Mouse (Mus musculus) hindbrain, embryonic 13.5 days (tissue): ENCODE results near the gene Tex21. TPM values are rescaled to one million over a fixed set of nuclear protein-coding genes. Genes with fewer than 3 reads are reported as not detected.

Source experiments
- ATAC-seq: fragments of 200-750 bp; cut with Nextera tagmentation; 2 replicates; pipeline ENCODE4 v1.8.0; 2017; ENCODE audit warnings: moderate TSS enrichment; ENCODE audit not compliant: low FRiP score
- H3K27ac ChIP-seq: fragments of 300-500 bp; sonication (generic); 2 replicates; pipeline ENCODE4 v1.5.1; 2015; ENCODE audit warnings: inconsistent platforms, mild to moderate bottlenecking, moderate library complexity
- H3K27me3 ChIP-seq: fragments of 300-500 bp; sonication (generic); 2 replicates; pipeline ENCODE4 v1.6.1; 2015; ENCODE audit warnings: mild to moderate bottlenecking, inconsistent platforms
- H3K36me3 ChIP-seq: fragments of 300-500 bp; sonication (generic); 2 replicates; pipeline ENCODE4 v1.6.1; 2015; ENCODE audit warnings: mild to moderate bottlenecking, inconsistent platforms
- H3K4me1 ChIP-seq: fragments of 300-500 bp; sonication (generic); replicated peaks from 2 replicates; pipeline ENCODE4 v1.6.1; 2015; ENCODE audit warnings: inconsistent platforms
- H3K4me2 ChIP-seq: fragments of 300-500 bp; sonication (generic); 2 replicates; pipeline ENCODE4 v1.6.1; 2015; ENCODE audit warnings: inconsistent platforms, mild to moderate bottlenecking, moderate library complexity
- H3K4me3 ChIP-seq: fragments of 300-500 bp; sonication (generic); 2 replicates; pipeline ENCODE4 v1.5.1; 2015; ENCODE audit warnings: mild to moderate bottlenecking, inconsistent platforms
- H3K9ac ChIP-seq: fragments of 300-500 bp; sonication (generic); 2 replicates; pipeline ENCODE4 v1.6.1; 2015; ENCODE audit warnings: mild to moderate bottlenecking, inconsistent platforms
- H3K9me3 ChIP-seq: fragments of 300-500 bp; sonication (generic); 2 replicates; pipeline ENCODE4 v1.6.1; 2016; ENCODE audit warnings: inconsistent platforms
- WGBS: fragments of 180-500 bp; shearing (Covaris S2); methylation state at CpG from one replicate; pipeline ENCODE4 v1.1.7; 2015; 5-methylcytosine and 5-hydroxymethylcytosine counted together
- polyA plus RNA-seq: library from polyadenylated mRNA; unstranded; fragments of >200 nt; fragmentation: Nextera tagmentation; extraction: Ambion mirVana; gene quantifications from 2 replicates; pipeline ENCODE4 v1.2.1, GENCODE M21; 2015

Tex21 gene
- 0.08 TPM in 1 of 2 replicates, not detected in the other for polyA plus RNA-seq

DNA sequence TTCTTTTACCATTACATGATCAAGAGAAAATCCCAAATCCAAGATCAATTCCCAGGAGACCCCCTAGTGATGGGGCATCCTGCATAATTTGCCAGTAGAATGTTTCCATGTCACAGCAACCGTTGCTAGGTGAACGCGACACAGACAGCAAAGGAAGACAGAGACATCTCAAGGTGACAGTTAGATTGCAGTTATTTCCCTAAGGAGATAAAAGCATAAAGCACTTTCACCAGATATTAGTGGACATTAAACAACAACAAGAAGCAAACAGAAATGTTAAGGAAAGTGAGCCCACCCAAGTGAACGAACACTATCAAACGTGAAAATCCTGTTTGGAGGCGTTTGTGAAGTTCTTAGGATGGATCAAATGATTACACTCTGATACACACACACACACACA, at the start of gene Tex21:
Gene Tex21, minus strand, starts transcription at position 101 of the 400 bp plus-strand sequence.
- no peak for ATAC-seq
- H3K27ac ChIP-seq, result no peak within 1 kb of the TSS
- 79% methylated on average over 6 of the region's 6 CpGs for WGBS

DNA sequence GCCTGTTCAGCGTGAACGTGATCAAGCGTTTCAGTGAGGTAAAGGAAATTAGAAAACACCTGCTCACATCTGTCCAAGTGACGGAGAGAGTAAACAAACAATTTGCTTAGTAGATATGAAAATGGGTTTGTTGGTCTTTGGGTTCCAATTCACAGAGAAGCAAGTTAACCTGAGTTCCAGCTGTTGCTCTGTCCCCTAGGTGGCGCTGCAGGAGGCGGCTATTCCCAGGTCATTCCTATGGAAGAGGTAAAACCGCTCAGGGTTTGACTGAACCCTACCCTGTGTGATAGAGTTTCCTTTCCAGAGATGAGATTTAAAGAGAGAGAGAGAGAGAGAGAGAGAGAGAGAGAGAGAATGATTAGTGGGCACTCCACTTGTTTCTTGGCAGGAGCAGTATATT, 46.6 kb upstream of the Tex21 start:
- Histone ChIP-seq H3K4me1 (peaks cover 9% of the 10 kb centered on the region), H3K9me3 (no peaks in the 10 kb centered on the region), H3K36me3 (peaks cover 45% of the 10 kb centered on the region), H3K27me3 (no peaks in the 10 kb centered on the region), H3K4me2 (no peak overlapping the region), H3K9ac (no peak overlapping the region), H3K27ac (no peak overlapping the region), H3K4me3 (no peak overlapping the region)
- no peak for ATAC-seq
- 67% methylated on average over 7 of the region's 7 CpGs for WGBS

More for the DNA sequence above, at the start of gene Tex21:
- no peaks in the 10 kb centered on the region for H3K4me1 ChIP-seq
- H3K36me3 ChIP-seq, result no peaks in the 10 kb centered on the region
- no peaks in the 10 kb centered on the region for H3K27me3 ChIP-seq
- H3K9ac ChIP-seq, result no peak within 1 kb of the TSS
- no peaks in the 10 kb centered on the region for H3K9me3 ChIP-seq
- no peak within 1 kb of the TSS for H3K4me2 ChIP-seq
- no peak within 1 kb of the TSS for H3K4me3 ChIP-seq

DNA sequence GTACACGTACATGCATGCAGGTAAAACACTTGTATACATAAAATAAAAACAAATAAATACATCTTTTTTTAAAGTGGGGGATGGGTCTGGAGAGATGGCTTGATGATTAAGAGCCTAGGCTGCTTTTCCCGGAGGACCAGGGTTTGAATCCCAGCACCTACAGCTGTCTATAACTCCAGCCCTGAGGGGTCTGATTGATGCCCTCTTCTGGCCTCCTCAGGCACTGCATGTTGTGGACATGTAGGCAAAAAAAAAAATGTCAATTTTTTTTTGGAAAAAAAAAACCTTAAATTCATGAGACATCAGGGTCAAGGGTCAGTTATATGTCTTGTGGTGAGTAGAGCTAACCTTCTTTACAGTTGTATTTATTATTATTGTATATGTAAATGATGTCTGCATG, 43.7 kb upstream of the Tex21 start:
- Histone ChIP-seq H3K27ac (no peak overlapping the region), H3K4me1 (peaks cover 18% of the 10 kb centered on the region), H3K4me2 (no peak overlapping the region), H3K9ac (no peak overlapping the region), H3K4me3 (no peak overlapping the region), H3K36me3 (peaks cover 31% of the 10 kb centered on the region), H3K27me3 (no peaks in the 10 kb centered on the region), H3K9me3 (no peaks in the 10 kb centered on the region)
- ATAC-seq, result no peak
- WGBS, result 91% methylated on average over 2 of the region's 2 CpGs

DNA sequence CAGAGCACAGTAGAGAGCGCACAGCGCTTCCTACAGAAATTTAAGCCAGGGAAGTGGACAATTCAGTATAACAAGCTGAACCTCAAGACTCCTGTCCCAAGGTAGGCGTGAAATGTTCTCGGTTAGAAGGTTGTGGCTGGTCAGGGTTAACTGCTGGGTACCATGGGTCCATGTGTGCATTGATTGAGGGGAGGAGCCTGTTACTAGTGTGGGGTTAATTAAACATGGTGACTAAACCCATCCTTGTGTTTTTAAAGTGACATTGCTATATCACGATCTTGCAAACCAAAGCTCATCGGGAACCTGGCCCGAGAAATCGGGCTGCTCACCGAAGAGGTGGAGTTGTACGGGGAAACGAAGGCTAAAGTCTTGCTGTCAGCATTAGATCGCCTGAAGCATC, 42.9 kb upstream of the Tex21 start:
- no peak overlapping the region for H3K9ac ChIP-seq
- WGBS, result 91% methylated on average over 12 of the region's 12 CpGs
- H3K36me3 ChIP-seq, result peaks cover 28% of the 10 kb centered on the region
- ATAC-seq, result no peak
- peaks cover 19% of the 10 kb centered on the region for H3K4me1 ChIP-seq
- no peaks in the 10 kb centered on the region for H3K27me3 ChIP-seq
- no peak overlapping the region for H3K4me3 ChIP-seq
- H3K27ac ChIP-seq, result 0 out of 2 replicates have a peak overlapping the region, but pooled peaks have one; percentile 52
- no peaks in the 10 kb centered on the region for H3K9me3 ChIP-seq
- H3K4me2 ChIP-seq, result no peak overlapping the region

DNA sequence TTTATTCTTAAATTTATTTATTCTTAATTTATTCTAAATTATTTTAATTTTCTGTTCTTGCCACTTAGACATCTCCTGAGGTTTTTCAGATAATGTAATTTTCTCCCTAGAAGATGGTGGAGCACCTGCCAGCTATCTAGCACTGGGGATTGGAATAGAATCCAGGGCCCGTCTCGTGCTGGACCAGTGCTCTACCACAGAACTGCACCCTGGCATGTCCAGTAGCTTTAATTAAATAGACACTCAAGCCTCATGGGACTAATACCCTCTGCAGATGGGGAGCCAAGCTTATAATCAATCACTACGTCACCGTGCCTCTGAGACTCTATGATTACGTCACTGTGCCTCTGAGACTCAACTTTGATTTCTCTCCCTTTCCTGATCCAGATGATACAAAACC, 41.9 kb upstream of the Tex21 start:
- peaks cover 19% of the 10 kb centered on the region for H3K4me1 ChIP-seq
- peak; percentile 33; the same call in 1 of the 2 replicates for ATAC-seq
- H3K27me3 ChIP-seq, result no peaks in the 10 kb centered on the region
- H3K9me3 ChIP-seq, result no peaks in the 10 kb centered on the region
- H3K27ac ChIP-seq, result peak overlapping the region; percentile 52; the same call in 1 of the 2 replicates
- no peak overlapping the region for H3K9ac ChIP-seq
- H3K4me2 ChIP-seq, result no peak overlapping the region
- WGBS, result 32% methylated on average over 5 of the region's 5 CpGs
- peaks cover 28% of the 10 kb centered on the region for H3K36me3 ChIP-seq
- H3K4me3 ChIP-seq, result no peak overlapping the region

DNA sequence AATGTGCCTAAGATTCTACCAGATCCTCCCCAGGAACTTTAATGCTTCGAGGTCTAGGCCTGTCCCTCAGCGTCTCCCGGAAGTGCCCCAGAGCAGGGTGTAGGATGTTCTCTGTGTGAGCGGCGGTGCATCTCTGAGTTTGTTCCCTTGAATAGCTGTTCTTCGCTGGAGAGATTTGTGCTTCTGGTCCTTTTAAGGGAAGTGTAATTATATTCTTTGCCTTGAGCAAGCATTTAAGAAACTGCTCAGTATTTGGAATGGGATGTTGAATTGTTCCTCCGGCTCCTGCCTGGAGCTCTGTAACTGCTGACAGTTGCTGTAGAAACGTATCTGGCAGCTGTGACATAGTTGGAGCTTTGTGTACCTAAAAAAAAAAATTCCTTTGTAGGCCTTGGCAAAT, 41.4 kb upstream of the Tex21 start:
- no peak overlapping the region for H3K9ac ChIP-seq
- H3K9me3 ChIP-seq, result no peaks in the 10 kb centered on the region
- WGBS, result 30% methylated on average over 8 of the region's 8 CpGs
- peak overlapping the region; percentile 69 for H3K27ac ChIP-seq
- H3K27me3 ChIP-seq, result no peaks in the 10 kb centered on the region
- H3K4me3 ChIP-seq, result no peak overlapping the region
- H3K4me1 ChIP-seq, result peaks cover 19% of the 10 kb centered on the region
- ATAC-seq, result 0 out of 2 replicates have a peak, but pooled peaks have one; percentile 43
- H3K36me3 ChIP-seq, result peaks cover 33% of the 10 kb centered on the region
- no peak overlapping the region for H3K4me2 ChIP-seq

DNA sequence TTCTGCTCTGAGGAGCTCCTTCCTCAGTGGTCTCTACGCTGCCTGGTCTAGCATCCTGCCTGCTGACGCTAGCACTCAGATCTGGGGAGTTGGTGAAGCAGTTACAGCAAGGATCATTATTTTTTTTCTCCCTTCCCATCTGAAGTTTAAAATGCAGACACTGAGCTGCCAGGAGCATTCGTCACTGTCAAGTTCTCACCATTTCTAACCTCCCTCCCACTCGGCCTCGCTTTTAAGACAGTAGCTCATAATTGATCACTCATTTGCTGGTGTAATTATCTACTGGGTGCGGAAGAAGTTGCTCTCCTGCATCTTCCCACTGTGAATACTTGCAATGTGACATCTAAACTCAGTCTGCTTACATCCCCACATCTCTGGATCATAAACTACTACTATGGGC, 38.9 kb upstream of the Tex21 start:
- Histone ChIP-seq H3K4me1 (peaks cover 28% of the 10 kb centered on the region), H3K9ac (no peak overlapping the region), H3K4me3 (no peak overlapping the region), H3K27me3 (no peaks in the 10 kb centered on the region), H3K9me3 (no peaks in the 10 kb centered on the region), H3K27ac (no peak overlapping the region), H3K4me2 (no peak overlapping the region), H3K36me3 (peaks cover 15% of the 10 kb centered on the region)
- no peak for ATAC-seq
- WGBS, result 67% methylated on average over 6 of the region's 6 CpGs

DNA sequence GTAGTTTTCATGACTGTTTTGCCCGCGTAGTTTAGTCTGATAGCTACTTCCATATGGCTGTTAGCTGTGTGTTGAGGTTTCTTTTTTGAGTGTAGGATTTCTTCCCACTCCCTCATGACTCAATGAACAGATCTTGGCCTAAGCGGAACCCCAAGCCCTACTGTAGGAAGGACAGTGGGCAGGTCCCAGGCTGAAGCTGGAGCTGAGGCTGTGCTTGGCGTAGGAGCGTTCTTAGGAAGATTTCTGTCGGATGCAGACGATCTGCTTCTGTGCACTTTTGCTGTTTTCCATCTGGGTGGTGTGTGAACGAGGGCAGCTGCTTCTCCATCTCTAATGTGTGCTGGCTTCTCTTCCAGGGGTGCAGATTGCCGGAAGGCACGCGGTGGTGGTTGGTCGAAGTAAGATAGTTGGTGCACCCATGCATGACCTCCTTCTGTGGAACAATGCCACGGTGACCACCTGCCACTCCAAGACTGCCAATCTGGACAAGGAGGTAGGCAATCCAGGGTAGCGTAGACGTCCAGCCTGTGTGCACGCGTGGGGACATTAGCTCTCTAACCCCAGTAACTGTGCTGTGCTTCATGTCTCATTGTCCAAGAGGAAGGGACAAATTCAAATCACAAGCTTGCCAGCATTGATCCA, 36.1 kb upstream of the Tex21 start:
- Histone ChIP-seq H3K4me3 (no peak overlapping the region), H3K4me1 (peaks cover 14% of the 10 kb centered on the region), H3K36me3 (peaks cover 13% of the 10 kb centered on the region), H3K27me3 (no peaks in the 10 kb centered on the region), H3K9ac (no peak overlapping the region), H3K27ac (0 out of 2 replicates have a peak overlapping the region, but pooled peaks have one; percentile 25), H3K9me3 (no peaks in the 10 kb centered on the region), H3K4me2 (no peak overlapping the region)
- peak; percentile 39; the same call in 1 of the 2 replicates for ATAC-seq
- WGBS, result 78% methylated on average over 17 of the region's 17 CpGs

DNA sequence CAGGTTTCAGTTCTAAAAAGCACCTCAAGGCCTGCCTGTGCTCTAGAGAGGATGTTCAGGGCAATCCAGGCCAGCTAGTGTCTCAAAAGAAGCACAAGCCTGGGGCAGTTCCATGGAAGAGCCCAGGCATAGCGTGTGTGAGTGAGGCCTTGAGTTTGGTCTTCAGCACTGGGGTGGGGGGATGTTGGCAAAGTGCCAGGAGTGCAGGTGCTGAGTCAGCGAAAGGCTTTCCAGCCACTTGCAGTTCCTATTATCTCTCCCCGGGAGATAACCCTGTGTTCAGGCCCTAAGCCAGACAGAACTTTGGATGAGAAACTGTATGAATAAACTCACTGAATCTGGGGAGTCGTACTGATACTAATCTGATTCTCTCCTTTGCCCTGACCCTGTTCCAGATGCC, 35.6 kb upstream of the Tex21 start:
- WGBS, result 49% methylated on average over 4 of the region's 4 CpGs
- Histone ChIP-seq H3K4me2 (no peak overlapping the region), H3K36me3 (peaks cover 13% of the 10 kb centered on the region), H3K9ac (no peak overlapping the region), H3K27ac (no peak overlapping the region), H3K9me3 (no peaks in the 10 kb centered on the region), H3K4me3 (no peak overlapping the region), H3K27me3 (no peaks in the 10 kb centered on the region), H3K4me1 (peaks cover 11% of the 10 kb centered on the region; the same call in 1 of the 2 replicates)
- no peak for ATAC-seq

DNA sequence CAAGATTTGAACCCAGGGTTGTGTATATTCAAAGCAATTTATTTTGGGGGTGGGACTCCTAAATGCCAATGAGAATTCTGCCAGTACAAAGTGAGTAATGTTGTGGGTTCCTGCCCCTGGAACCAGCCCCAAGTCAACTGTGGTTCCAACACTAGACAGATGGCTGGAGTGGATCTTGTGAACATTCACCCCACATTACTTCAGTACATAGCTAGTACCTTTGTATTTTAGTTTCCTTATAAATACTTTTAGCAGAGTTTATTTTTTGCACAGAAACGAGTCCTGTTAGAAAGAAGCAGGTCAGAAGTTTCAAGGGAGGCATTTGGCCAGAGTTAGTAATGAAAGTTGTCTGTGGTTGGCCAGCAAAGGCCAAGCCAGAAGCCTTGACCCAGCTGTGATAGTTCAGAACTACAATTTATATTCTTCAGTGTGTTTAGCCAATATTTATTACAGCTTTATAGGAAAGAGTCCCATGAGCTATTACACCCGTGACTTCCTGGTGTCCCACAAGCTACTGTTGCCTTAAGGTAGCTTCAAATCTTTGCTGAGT, 34.6 kb upstream of the Tex21 start:
- Histone ChIP-seq H3K9ac (no peak overlapping the region), H3K27ac (no peak overlapping the region), H3K9me3 (no peaks in the 10 kb centered on the region), H3K4me1 (peaks cover 11% of the 10 kb centered on the region; the same call in 1 of the 2 replicates), H3K36me3 (peaks cover 13% of the 10 kb centered on the region), H3K27me3 (no peaks in the 10 kb centered on the region), H3K4me2 (no peak overlapping the region), H3K4me3 (no peak overlapping the region)
- no peak for ATAC-seq
- 84% methylated on average over 2 of the region's 2 CpGs for WGBS

DNA sequence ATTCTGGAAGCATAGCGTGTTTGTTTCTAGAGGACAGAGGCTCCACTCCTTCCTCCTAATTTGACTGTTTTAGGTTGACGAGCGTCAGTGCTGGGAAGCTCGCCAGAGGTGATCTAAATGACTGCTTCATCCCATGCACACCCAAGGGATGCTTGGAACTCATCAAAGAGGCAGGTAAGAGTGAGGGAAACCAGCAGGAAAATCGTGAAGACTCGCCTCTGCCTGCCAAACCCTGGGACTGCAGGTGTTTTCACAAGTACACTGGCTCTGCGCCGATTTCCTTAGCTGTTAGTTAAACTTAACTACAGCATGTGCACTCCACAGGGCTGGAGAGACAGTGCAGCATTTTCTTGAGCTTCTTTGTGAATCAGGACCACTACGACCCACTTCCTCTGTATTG, 34.0 kb upstream of the Tex21 start:
- H3K27me3 ChIP-seq, result no peaks in the 10 kb centered on the region
- no peak overlapping the region for H3K9ac ChIP-seq
- no peak overlapping the region for H3K4me3 ChIP-seq
- H3K27ac ChIP-seq, result no peak overlapping the region
- peaks cover 13% of the 10 kb centered on the region for H3K36me3 ChIP-seq
- ATAC-seq, result no peak
- H3K4me2 ChIP-seq, result no peak overlapping the region
- WGBS, result 90% methylated on average over 9 of the region's 9 CpGs
- peaks cover 11% of the 10 kb centered on the region; the same call in 1 of the 2 replicates for H3K4me1 ChIP-seq
- no peaks in the 10 kb centered on the region for H3K9me3 ChIP-seq

DNA sequence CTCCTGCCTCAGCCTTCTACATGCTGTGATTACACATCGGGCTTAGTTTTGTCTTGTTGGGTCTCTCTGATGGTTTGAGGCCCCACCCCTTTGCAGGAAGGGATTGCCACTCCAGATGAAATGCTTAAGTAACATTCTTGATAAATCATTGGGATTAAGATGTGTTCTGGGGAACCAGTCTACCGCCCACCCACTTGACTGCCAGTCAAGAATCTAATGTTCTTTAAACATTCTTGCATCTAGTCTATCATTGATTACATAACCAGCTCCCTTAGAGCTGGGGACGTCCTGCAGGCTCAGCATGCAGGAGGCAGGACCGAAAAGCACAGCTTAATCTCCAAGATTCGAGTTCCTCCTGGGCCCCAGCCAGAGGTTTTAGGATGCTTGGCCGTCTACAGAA, 31.7 kb upstream of the Tex21 start:
- no peak for ATAC-seq
- Histone ChIP-seq H3K4me1 (peaks cover 8% of the 10 kb centered on the region; the same call in 1 of the 2 replicates), H3K9me3 (no peaks in the 10 kb centered on the region), H3K27me3 (no peaks in the 10 kb centered on the region), H3K27ac (no peak overlapping the region), H3K4me2 (no peak overlapping the region), H3K4me3 (no peak overlapping the region), H3K36me3 (peaks cover 7% of the 10 kb centered on the region), H3K9ac (no peak overlapping the region)
- WGBS, result 86% methylated on average over 6 of the region's 6 CpGs
